Mouse (Mus musculus) embryonic facial prominence, embryonic 11.5 days (tissue): Measurements from ENCODE around the gene Dapk1. TPM values are rescaled to one million over a fixed set of nuclear protein-coding genes. Genes with fewer than 3 reads are reported as not detected.

Experiments
- ATAC-seq: fragments of 200-750 bp; cut with Nextera tagmentation; replicated peaks from 2 replicates; pipeline ENCODE4 v1.8.0; 2017; ENCODE audit warnings: low read depth; ENCODE audit not compliant: insufficient number of reproducible peaks, low FRiP score, low TSS enrichment
- DNase-seq: peaks from one replicate; pipeline ENCODE4 v3.0.0-alpha.2; 2015; ENCODE audit warnings: low spot score
- H3K27ac ChIP-seq: fragments of 300-500 bp; sonication (generic); replicated peaks from 2 replicates; pipeline ENCODE4 v1.5.1; 2014; ENCODE audit warnings: mild to moderate bottlenecking, low read depth, low read length, control low read depth
- H3K27me3 ChIP-seq: fragments of 300-500 bp; sonication (generic); 2 replicates; pipeline ENCODE4 v1.6.1; 2014; ENCODE audit warnings: mild to moderate bottlenecking, low read length, moderate library complexity, mixed read lengths; ENCODE audit not compliant: control insufficient read depth, insufficient read depth
- H3K36me3 ChIP-seq: fragments of 300-500 bp; sonication (generic); replicated peaks from 2 replicates; pipeline ENCODE4 v1.6.1; 2014; ENCODE audit warnings: low read depth, mild to moderate bottlenecking, low read length, moderate library complexity, mixed read lengths; ENCODE audit not compliant: control insufficient read depth, insufficient read depth
- H3K4me1 ChIP-seq: fragments of 300-500 bp; sonication (generic); 2 replicates; pipeline ENCODE4 v1.6.1; 2014; ENCODE audit warnings: low read length, mixed read lengths; ENCODE audit not compliant: control insufficient read depth, insufficient read depth
- H3K4me2 ChIP-seq: fragments of 300-500 bp; sonication (generic); 2 replicates; pipeline ENCODE4 v1.6.1; 2014; ENCODE audit warnings: low read depth, mild to moderate bottlenecking, control low read depth, low read length, moderate library complexity
- H3K4me3 ChIP-seq: fragments of 300-500 bp; sonication (generic); 2 replicates; pipeline ENCODE4 v1.5.1; 2014; ENCODE audit warnings: low read depth, low read length, control low read depth
- H3K9ac ChIP-seq: fragments of 300-500 bp; sonication (generic); replicated peaks from 2 replicates; pipeline ENCODE4 v1.6.1; 2014; ENCODE audit warnings: mild to moderate bottlenecking, control low read depth, low read length
- H3K9me3 ChIP-seq: fragments of 300-500 bp; sonication (generic); replicated peaks from 2 replicates; pipeline ENCODE4 v1.6.1; 2016; ENCODE audit warnings: mild to moderate bottlenecking, low read length, inconsistent platforms, mixed read lengths; ENCODE audit not compliant: control insufficient read depth
- WGBS: fragments of 180-500 bp; shearing (Covaris S2); extraction: QIAGEN DNeasy Blood & Tissue Kit; methylation state at CpG from one replicate; pipeline ENCODE4 v1.1.7; 2014; 5-methylcytosine and 5-hydroxymethylcytosine counted together
- polyA plus RNA-seq: library from polyadenylated mRNA; unstranded; fragments of >200 nt; fragmentation: Nextera tagmentation; extraction: Ambion mirVana; gene quantifications from 2 replicates; pipeline ENCODE4 v1.2.1, GENCODE M21; 2014

Dapk1 gene
- polyA plus RNA-seq, 1 experiment from 2014 or later: 15.1 TPM

DNA sequence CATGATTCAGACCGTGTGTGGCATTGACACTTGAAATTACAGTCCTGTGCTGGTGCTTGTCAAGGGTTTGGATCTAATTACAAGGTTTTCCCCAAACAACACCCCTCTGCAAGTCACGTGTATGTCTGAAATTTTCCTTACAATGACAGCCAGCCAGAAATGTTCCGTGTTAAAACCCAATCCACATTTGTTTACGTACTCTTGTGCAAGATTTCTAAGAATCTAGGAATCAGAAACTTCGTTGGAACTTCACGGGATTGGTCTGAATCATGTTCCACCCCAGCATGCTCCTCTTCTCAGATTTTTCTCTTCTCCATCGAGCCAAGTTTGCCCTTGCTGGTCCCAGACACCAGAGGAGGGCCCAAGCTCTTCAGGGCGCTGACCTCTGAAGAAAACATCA, 27.8 kb upstream of the Dapk1 start:
- H3K9me3 ChIP-seq: no peaks in the 10 kb centered on the region
- no peak for ATAC-seq
- no peak overlapping the region for H3K4me3 ChIP-seq
- no peak overlapping the region for H3K9ac ChIP-seq
- 65% methylated on average over 8 of the region's 8 CpGs for WGBS
- no peak overlapping the region for H3K4me2 ChIP-seq
- DNase-seq: no peak
- no peaks in the 10 kb centered on the region for H3K4me1 ChIP-seq
- H3K36me3 ChIP-seq: no peaks in the 10 kb centered on the region
- no peak overlapping the region for H3K27ac ChIP-seq
- no peaks in the 10 kb centered on the region for H3K27me3 ChIP-seq

DNA sequence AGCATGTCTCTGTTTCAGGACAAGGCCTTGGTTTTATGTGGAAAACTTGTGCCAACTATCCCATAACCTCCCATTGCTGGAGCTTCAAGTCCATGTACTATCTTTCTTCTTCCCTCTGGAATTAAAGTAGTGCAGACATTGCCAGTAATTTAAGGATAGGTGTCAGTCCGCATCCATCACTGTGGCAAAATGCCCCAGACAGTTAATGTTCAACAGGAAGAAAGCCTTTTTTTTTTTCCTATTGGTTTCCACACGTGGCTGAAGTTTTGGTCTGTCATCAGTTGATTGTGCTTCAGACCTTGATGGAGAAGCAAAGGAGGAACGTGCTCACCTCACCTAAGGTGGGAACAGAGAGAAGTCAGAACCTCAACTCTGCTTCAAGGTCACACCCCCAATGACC, 23.2 kb upstream of the Dapk1 start:
- no peak overlapping the region for H3K4me3 ChIP-seq

DNA sequence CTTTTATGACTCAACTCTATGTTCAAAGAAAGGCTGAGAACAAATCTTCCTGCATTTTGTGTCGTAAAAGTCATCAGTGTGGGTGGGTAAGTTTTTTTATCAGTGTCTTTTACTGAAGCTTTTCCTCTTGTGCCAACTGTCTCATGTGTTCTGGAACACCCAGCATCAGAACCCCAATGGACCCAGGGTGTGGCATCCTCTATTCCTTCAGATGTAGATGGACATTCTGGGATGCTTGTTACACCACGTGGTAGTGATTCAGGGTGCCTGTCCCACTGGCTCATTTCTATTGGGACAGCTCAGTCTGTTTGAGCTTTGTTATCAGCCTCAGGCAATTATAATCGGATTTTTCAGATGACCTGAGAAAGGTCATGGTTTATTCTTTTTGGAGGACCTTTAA, 6.9 kb upstream of the Dapk1 start:
- no peak overlapping the region for H3K9ac ChIP-seq
- no peak for DNase-seq
- no peaks in the 10 kb centered on the region for H3K9me3 ChIP-seq
- H3K4me2 ChIP-seq: no peak overlapping the region
- no peaks in the 10 kb centered on the region for H3K4me1 ChIP-seq
- ATAC-seq: no peak
- WGBS: 76% methylated on average over 3 of the region's 3 CpGs
- H3K36me3 ChIP-seq: no peaks in the 10 kb centered on the region
- no peak overlapping the region for H3K4me3 ChIP-seq
- no peaks in the 10 kb centered on the region for H3K27me3 ChIP-seq
- no peak overlapping the region for H3K27ac ChIP-seq

More for the DNA sequence above, 23.2 kb upstream of the Dapk1 start:
- no peaks in the 10 kb centered on the region for H3K4me1 ChIP-seq
- H3K9ac ChIP-seq: no peak overlapping the region
- WGBS: 74% methylated on average over 3 of the region's 3 CpGs
- DNase-seq (no peak), ATAC-seq (no peak)
- no peak overlapping the region for H3K27ac ChIP-seq
- H3K4me2 ChIP-seq: no peak overlapping the region
- H3K9me3 ChIP-seq: no peaks in the 10 kb centered on the region
- no peaks in the 10 kb centered on the region for H3K27me3 ChIP-seq
- no peaks in the 10 kb centered on the region for H3K36me3 ChIP-seq

DNA sequence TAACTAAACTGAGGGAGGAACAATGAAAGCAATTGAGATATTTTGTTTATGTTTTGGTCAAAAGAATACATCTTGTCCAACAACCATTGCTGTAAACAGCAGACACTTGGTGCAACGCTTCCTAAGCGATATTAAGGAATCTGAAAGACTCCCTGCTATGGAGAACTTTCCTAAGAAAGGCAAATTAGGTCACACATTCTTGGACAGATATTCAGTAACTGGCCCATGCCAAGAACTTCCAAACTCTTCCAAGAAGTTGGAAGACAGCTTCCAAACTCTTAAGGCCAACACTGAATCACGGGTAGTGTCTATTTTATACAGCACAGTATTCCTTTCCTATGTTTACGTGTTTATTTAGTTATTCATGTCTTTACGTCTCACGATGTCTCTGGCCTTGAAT, 6.2 kb upstream of the Dapk1 start:
- no peak overlapping the region for H3K9ac ChIP-seq
- no peak overlapping the region for H3K27ac ChIP-seq
- H3K9me3 ChIP-seq: no peaks in the 10 kb centered on the region
- no peak for ATAC-seq
- no peaks in the 10 kb centered on the region for H3K27me3 ChIP-seq
- no peak overlapping the region for H3K4me3 ChIP-seq
- no peaks in the 10 kb centered on the region for H3K36me3 ChIP-seq
- WGBS: 95% methylated on average over 6 of the region's 6 CpGs
- no peaks in the 10 kb centered on the region for H3K4me1 ChIP-seq
- DNase-seq: no peak
- no peak overlapping the region for H3K4me2 ChIP-seq

DNA sequence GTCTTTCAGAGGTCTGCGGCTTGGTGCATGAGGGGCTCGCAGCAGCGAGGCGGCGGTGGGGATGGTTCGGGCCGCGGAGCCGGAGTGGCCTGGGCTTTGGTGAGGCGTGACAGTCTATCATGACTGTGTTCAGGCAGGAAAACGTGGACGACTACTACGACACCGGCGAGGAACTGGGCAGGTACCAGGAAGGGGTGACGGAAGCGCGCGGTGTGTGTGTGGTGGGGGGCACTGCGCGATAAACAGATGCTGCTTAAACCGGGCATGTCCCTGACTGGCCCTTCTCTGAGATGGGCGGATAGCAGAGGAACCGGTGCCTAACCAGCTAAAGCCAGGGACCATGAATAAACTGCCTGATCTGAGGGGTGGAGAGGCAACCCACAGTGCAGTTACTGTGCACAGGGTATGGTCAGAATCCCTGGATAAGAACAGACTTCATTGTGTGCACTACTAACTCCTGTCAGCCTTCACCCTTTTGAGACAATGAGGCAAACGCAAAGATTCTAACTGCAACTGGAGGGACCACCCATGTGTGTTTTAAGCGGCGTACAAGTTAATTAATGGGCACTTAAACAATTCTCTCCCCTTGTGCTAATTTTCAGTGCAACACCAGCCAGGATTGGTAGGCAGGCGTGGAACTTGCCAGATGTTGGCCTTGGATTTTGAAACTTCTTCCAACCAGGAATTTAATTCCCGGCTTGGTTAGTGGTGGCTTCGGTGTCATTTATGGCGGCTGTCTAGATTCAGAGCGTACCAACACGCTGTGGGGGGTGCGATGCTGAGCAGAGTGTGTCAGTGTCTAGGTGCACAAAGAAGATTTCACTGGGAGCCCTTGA, 887 bp downstream of the Dapk1 start:
- WGBS: 11% methylated on average over 34 of the region's 34 CpGs
- peak; percentile 60 for ATAC-seq

DNA sequence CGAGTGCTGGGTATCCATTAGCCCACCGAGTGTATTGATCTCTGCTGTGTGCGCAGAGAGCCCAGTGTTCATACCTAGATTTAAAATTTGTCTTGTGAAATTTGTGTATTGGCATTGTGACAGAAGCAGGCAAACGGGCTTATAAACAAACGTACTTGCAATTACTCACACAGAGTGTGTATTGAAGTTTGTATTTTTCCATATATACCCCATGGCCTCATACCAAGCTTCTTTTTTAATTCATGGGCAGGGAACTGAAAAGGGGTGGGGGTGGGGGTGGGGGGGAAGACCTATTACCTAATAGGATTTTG, 1.5 kb downstream of the Dapk1 start:
- Histone ChIP-seq H3K4me1 (no peaks in the 10 kb centered on the region), H3K36me3 (no peaks in the 10 kb centered on the region), H3K4me2 (peak overlapping the region; percentile 86), H3K27ac (no peak overlapping the region), H3K4me3 (peak overlapping the region; percentile 82), H3K9me3 (no peaks in the 10 kb centered on the region), H3K27me3 (no peaks in the 10 kb centered on the region), H3K9ac (no peak overlapping the region)
- no peak for DNase-seq
- ATAC-seq: no peak
- WGBS: 69% methylated on average over 5 of the region's 5 CpGs

More for the DNA sequence above, 887 bp downstream of the Dapk1 start:
- H3K36me3 ChIP-seq: no peaks in the 10 kb centered on the region
- H3K27me3 ChIP-seq: no peaks in the 10 kb centered on the region
- peak overlapping the region; percentile 82 for H3K4me3 ChIP-seq
- no peaks in the 10 kb centered on the region for H3K9me3 ChIP-seq
- H3K9ac ChIP-seq: peak overlapping the region; percentile 85
- H3K4me1 ChIP-seq: no peaks in the 10 kb centered on the region
- peak overlapping the region; percentile 41 for H3K27ac ChIP-seq
- peak; percentile 44 for DNase-seq
- peak overlapping the region; percentile 86 for H3K4me2 ChIP-seq

DNA sequence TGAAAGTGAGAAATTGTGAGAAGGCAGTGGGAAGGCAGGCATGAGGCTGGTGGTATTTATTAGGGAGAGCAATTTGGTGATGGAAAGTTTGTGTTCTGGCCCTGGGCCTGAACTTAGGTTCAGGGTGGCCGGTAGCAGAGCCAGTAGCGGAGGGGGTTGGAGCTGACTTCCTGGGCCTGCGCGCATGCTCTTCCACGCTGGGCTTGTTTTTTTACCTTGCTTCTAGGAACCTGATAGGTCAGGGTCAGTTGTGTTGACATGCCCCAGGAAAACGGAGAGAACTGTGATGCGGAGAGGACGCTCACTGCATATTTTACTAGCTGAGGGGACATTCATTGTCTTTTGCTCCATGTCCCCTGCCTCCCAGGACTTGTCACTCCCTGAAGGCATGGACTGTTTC, 5.7 kb downstream of the Dapk1 start:
- Histone ChIP-seq H3K9me3 (no peaks in the 10 kb centered on the region), H3K36me3 (no peaks in the 10 kb centered on the region; the same call in 1 of the 2 replicates), H3K4me2 (no peak overlapping the region), H3K4me1 (peaks cover 3% of the 10 kb centered on the region; the same call in 1 of the 2 replicates), H3K27me3 (no peaks in the 10 kb centered on the region), H3K9ac (no peak overlapping the region), H3K4me3 (no peak overlapping the region), H3K27ac (no peak overlapping the region)
- ATAC-seq (no peak), DNase-seq (no peak)
- 68% methylated on average over 8 of the region's 8 CpGs for WGBS

DNA sequence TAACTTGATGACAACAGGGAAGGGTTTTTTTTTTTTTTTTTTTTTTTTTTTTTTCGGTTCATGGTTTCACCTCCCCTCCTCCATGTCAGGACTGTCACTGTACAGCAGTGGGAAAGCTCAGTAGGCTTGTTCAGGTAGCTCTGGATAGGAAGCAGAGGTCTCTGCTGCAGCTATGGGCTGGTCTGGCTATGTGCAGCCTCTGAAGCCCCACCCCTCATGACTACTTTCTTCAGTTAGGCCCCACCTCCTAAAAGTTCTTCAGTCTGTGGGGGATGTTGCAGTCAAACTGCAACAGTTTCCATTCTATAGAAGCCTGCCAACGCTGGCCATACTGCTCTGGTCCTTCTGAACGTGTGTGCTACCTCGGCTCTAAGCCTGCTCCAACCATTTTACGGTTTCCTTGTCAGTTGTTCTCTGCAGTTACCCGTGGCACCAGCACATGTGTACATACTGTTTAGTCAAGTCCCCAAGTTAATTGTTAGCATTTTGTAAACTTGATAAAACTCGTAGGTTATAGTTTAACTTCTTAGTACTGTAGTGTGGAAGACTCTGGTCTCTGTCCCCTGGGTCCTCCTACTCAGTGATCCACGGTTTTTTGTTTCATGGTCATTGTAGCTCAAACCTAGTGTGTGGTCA, 6.8 kb downstream of the Dapk1 start:
- WGBS: 86% methylated on average over 8 of the region's 8 CpGs

More for the DNA sequence above, 6.8 kb downstream of the Dapk1 start:
- Histone ChIP-seq H3K4me3 (no peak overlapping the region), H3K27ac (no peak overlapping the region), H3K4me1 (peaks cover 3% of the 10 kb centered on the region; the same call in 1 of the 2 replicates), H3K4me2 (no peak overlapping the region), H3K27me3 (no peaks in the 10 kb centered on the region), H3K9me3 (no peaks in the 10 kb centered on the region), H3K36me3 (no peaks in the 10 kb centered on the region; the same call in 1 of the 2 replicates), H3K9ac (no peak overlapping the region)
- DNase-seq: no peak
- ATAC-seq: no peak
